Mouse (Mus musculus): ENCODE data around the gene Vti1b. TPM values are rescaled to one million over a fixed set of nuclear protein-coding genes. Genes with fewer than 3 reads are reported as not detected.

The Vti1b gene
- total RNA-seq, 2 experiments from 2014 or later, result 50.3 to 60.1 TPM

DNA sequence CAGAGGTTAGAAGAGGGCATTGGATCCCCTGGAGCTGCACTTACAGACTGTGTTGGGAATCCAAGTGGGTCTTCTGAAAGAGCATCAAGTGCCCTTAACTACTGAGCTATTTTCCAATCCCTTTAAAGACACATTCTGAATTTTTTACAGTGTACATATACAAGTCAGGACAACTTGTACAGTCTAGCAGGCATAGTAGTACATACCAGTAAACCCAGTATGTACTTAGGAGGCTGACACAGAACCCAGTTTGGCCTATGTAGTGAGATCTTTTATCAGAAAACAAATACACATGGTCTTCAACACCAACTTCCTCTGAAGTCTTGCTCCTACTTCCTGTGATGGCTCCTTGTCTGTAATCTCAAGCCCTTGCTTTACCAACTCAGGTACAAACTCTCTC, 33.5 kb downstream of the Vti1b start:
- DNase-seq, result no peak

DNA sequence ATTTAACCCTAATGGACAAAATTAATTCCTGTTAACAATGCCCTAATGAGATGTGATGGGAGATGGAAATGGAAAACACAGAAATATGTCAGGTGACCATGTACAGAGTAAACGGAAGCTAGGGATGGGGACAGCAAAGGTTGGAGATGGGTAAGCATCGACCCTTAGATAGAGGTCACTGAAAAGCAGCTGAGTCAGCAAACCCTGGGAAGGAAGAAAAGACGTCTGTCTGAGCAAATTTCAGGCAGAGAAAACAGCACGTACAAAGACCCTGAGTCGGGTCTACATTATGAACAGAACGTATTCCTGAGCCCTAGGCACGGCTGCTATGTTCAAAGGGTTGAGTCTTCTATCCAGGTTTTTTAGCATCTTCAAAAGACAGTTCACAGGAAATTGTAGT, 35.5 kb downstream of the Vti1b start:
- DNase-seq, result no peak

DNA sequence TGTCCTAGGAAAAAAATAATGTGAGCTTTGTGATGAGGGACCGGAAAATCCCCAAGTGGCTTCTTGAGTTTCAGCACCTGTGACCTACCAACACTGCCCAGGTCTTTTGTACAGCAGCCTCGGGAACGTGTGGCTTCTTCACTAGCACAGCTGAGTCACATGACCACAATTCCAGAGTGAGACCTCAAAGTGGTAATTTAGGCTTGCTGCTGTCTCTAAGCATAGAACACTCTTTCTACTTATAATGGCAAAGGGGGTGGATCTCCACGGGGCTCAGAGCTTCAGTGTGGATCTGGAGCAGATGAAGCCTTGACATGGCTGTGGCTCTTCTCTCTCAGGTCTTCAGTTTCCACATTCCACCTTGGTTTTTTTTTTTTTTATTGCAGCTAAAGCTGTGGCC, 37.4 kb downstream of the Vti1b start:
- DNase-seq, result no peak

DNA sequence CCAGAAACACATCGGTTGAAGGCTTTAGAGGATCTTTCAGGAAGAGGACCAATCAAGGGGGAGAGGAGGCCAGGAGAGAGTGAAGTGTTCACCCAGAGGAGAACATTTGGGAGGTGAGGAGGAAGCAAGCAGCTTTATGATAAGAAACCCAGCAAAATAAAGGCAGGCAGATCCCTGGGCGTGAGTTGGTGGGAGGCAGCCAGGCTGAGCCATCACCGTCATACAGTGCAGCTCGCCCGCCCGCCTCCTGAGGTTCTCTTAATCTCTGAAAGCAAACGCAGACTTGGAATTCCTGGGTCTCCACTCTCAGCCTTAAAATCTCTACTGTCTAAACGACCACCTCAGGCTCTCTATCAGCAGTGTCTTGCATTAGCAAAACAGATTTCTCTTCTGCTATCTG, 37.8 kb downstream of the Vti1b start:
- DNase-seq, result no peak

DNA sequence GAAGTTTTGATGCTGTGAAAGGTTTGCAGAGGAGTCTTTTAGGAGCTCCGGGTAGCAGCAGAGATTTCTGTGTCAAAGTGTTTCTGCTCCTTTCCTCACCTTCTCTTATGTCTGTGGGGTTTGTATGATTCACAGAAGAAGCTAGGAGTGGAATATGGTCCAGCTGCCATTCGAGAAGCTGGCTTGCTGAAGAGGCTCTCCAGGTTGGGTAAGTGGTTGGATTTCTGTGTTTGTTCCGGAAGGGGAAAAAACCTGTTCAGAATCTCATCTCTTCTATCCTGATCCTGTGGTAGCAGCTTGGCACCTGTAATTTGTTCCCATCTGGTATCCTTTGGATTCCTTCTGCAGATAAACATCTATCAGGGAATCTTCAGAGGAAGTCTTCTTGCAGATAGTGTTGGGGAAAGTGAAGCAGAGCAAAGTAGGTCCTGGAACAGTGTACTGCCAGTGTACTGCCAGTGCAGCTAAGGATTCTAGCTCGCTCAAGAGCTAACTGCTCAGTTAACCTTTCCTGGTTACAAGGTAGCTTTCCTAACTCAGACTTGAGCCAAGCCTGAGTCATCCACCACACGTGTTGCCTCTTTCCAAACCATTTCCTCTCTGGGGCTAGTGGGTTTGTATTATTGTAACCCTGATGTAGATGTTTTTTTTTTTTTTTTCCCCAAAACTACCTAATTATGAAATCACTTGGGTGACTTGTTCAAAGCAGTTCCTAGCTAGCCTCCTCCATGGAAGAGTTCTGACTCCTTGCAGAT, 40.6 kb downstream of the Vti1b start:
- DNase-seq, result no peak

DNA sequence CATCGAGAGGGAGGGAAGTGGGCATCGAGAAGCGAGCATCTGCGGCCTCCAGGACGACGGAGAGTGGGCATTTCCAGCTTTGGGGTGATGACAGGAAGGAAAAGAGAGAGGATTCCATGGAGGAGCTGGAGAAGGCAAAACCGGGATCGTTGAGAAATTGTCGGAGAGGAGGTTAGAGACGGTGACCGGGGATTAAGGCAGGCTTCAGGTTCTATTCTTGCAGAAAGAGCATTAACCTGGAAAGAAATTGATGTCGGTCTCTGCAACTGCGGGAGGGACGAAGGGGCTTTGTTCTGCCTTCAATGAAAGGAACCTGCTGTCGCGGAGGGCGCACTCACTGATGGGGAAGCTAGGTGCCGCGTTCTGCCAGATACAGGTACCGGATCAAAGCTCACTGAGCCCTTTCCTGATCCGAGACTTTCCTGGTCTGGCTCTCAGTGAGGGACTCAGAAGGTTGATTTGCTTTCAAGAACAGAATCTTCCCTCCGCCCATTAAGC, 41.2 kb downstream of the Vti1b start:
- no peak for DNase-seq

DNA sequence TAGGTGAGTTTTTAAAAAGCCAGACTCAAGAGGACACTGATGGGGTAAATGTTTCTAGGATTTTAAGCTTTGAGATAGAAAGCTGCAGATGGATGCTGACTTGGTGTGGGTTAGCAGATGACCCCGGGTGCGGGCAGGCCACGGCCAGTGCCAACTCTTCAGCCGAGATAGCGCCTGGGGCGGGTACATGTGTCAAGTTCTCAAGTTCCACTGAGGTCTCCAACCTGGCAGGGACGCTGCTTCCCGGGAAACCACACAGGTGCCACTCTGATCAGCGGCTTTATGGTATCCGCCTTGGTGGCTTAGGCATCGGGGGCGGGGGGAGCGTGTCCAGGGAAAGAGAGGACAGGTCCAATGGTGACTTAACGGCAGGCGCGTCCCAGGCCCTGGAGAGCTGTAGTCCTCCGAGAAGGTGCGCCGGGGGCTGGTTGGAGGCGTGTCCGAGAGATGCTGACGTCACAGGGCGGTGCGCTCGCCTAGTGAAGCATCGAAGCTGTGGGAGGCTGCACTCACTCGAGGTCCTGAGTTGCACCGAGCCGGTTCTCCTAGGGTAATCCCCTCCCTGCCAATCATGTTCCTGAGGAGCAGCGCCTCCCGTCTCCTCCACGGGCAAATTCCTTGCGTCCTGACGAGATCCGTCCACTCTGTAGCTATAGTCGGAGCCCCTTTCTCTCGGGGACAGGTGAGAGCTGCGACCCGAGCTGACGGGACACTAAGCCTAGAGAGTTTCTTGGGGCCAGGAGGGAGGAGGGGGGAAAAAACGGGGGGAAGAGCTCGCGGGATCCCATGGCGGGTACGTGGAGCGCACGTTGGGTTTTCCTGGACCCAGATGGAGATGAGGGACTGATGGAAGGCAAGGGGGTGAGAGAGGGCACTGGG, 41.9 kb downstream of the Vti1b start, which contains the start of gene Arg2:
Arg2 (plus strand) TSS at position 479 of the 879 bp plus-strand sequence.
- DNase-seq, result peak; percentile 29

DNA sequence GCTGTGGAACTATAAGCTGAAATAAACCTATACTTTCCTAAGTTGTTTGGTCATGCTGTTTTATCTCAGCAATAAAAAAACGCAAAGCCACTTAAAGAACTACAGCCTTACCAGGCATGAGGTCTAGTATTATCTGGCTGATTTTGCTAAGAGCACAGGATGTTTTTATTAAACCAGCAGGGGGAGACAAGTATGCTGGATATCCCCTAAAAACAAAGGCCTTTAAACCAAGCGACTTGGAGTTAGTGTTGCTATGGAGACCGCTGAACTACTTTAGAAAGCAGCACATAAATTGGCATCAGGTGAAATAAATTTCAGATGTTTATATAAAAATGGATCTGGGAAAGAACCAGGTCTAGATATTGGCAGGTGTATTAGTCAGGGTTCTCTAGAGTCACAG, 49.6 kb downstream of the Vti1b start:
- no peak for DNase-seq

DNA sequence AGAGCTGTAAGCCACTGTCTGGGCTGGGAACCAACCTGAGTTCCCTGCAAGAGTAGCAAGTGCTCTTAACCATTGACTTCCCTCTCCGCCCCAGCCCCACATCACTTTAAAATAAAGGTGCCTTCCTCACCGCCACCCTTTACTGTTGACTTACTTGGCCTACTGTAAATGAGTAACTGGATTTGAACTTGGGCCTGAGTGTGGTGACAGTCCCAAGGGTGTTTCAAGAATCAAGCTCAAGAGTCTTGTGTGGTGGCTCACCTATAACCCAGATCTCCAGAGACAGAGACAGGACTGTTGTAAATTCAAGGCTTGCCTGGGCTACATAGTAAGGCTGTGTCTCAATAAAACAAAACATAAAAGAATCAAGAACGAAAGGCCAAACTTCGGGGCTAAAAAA, 53.5 kb downstream of the Vti1b start:
- DNase-seq, result no peak

Other genes starting within 250 kb of the Vti1b start
- gene Tmem229b, start 165.0 kb downstream of the Vti1b start, total RNA-seq (2021), result 1 to 10 TPM; 8.5 to 9.5 TPM
- gene Plekhh1, start 143.5 kb downstream of the Vti1b start, total RNA-seq (2021), result 1 to 10 TPM; 1.3 to 1.4 TPM
- 1 to 10 TPM; 2.8 to 3.1 TPM for gene Pigh, start 83.0 kb downstream of the Vti1b start, total RNA-seq (2021)
- not detected for gene Arg2, start 41.9 kb downstream of the Vti1b start, total RNA-seq (2021)
- 1 to 10 TPM; 4.5 to 4.7 TPM for gene Rdh11, start 19.6 kb upstream of the Vti1b start, total RNA-seq (2021)
- gene Rdh12, start 36.2 kb upstream of the Vti1b start, total RNA-seq (2021), result under 1 TPM; 0.35 to 0.41 TPM
- 10 to 100 TPM; 14.2 to 15.0 TPM for gene Zfyve26, start 123.6 kb upstream of the Vti1b start, total RNA-seq (2021)
- gene Rad51b, start 124.6 kb upstream of the Vti1b start, total RNA-seq (2021), result 1 to 10 TPM in 1 of 2 experiments, under 1 TPM in 1; 0.63 to 1.7 TPM